Mouse (Mus musculus): Measurements from ENCODE around the gene Qrsl1. TPM values are rescaled to one million over a fixed set of nuclear protein-coding genes. Genes with fewer than 3 reads are reported as not detected.

The Qrsl1 gene
- polyA plus RNA-seq, 1 experiment from 2014 or later, result 29.3 TPM

DNA sequence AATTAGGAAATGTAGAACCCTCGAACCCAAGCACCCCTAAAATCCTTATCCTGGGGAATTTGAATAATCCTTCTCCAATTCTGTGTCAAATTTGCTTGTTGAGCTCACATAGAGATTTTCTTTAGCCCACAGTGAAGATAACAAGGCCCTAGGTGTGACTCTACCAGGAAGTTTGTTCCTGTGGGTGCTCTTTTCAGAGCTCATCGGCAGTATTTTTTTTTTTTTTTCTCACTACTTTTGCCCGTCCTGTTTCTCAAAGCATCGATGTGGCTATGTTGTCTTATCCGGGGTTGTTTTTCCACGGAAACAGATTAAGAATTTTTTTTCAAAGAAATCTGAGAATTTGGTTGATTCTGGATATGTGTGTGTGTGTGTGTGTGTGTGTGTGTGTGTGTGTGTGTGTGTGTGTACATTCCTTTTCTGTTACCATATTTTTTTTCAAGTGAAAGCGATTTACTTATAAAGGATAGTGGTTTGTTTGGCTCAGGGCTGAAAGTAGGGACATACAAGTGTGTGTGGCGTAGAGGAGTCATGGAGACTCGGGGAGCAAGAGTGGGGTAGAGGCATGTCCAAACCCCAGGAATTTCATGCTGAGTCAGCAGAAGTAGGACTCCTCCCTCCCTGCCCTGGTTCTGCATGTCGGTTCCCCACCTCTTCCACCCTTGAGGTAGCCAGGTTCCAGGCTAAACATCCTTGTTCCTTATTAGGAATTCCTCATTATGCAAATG is 73.4 kb downstream of the Qrsl1 start:
- no peak overlapping the region for H3K9ac ChIP-seq (replicated peaks)
- no peaks in the 10 kb centered on the region for H3K27me3 ChIP-seq
- H3K27ac ChIP-seq, result no peak overlapping the region
- H3K9me3 ChIP-seq, result peaks cover 4% of the 10 kb centered on the region; the same call in 1 of the 2 replicates
- H3K36me3 ChIP-seq, result no peaks in the 10 kb centered on the region
- peaks cover 13% of the 10 kb centered on the region for H3K4me1 ChIP-seq (replicated peaks)
- no peak overlapping the region for H3K4me3 ChIP-seq (replicated peaks)
- ATAC-seq (ENCODE audit: insufficient number of reproducible peaks, insufficient read depth, low FRiP score, low TSS enrichment, low read depth), result no peak
- H3K4me2 ChIP-seq, result no peak overlapping the region
- WGBS, result 91% methylated on average over 10 of the region's 10 CpGs

DNA sequence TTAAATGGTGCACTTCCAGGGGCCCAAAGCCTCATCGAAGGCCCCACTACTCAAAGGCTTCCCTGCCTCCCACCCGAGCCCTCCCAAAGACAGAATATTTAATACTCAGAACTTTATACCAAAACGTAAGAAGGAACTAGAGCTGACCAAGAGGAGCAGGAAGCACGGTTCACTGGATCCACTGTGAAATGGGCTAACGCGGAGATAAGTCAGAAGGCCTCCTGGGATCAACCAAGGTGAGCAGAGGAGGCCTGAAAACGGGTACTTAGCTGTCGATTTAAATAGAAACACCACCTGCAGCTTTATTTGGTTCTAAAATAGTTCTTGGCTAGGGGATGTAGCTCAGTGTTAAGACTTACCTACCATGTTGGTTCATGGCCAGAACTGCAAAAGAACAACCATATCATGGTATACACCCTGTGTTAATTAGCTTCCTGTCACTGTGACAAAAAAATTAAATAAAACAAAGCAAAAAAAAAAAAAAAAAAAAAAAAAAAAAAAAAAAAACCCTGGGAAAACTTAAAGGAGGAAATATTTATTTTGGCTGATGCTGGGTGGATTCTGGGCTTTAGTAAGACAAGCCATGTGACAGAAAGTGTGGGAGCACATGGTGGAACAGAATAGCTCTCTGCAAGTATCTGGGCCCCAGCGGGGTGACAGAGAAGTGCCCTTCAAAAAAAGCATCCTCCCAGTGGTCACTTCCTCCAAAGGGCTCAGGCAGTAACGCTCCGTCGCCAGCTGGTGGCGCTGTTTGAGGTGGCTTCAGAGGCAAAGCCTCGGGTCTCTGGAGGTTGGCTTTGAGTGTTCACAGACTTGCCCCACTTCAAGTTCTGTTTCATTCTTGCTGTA is 74.5 kb downstream of the Qrsl1 start:
- H3K4me3 ChIP-seq (replicated peaks), result no peak overlapping the region
- no peak overlapping the region for H3K4me2 ChIP-seq
- no peak overlapping the region for H3K9ac ChIP-seq (replicated peaks)
- H3K4me1 ChIP-seq (replicated peaks), result peaks cover 9% of the 10 kb centered on the region; the same call in 1 of the 2 replicates
- no peak overlapping the region for H3K27ac ChIP-seq
- no peak for ATAC-seq (ENCODE audit: insufficient number of reproducible peaks, insufficient read depth, low FRiP score, low TSS enrichment, low read depth)
- H3K27me3 ChIP-seq, result no peaks in the 10 kb centered on the region
- peaks cover 4% of the 10 kb centered on the region; the same call in 1 of the 2 replicates for H3K9me3 ChIP-seq
- H3K36me3 ChIP-seq, result no peaks in the 10 kb centered on the region
- 77% methylated on average over 14 of the region's 14 CpGs for WGBS

DNA sequence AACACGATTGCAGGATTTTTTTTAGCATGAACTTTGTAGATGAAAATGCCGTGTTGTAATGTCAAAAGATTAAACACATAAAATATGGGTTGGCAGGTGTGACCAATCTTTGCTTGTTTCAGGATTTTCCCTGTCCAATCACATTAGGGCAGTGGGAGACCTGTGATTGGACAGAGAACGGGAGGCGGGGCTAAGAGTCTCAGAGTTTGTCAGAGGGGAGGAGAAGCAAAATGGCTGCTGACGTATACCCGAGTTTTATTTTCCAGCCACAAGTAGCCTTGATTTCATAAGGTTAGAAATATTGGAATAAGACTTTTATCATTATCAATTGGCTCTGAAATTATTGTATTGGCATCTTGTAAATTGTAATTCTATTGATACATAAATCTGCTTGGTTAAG is 75.8 kb downstream of the Qrsl1 start:
- Histone ChIP-seq H3K36me3 (no peaks in the 10 kb centered on the region), H3K4me3 (replicated peaks) (no peak overlapping the region), H3K4me2 (no peak overlapping the region), H3K27ac (no peak overlapping the region), H3K9ac (replicated peaks) (no peak overlapping the region), H3K27me3 (no peaks in the 10 kb centered on the region), H3K4me1 (replicated peaks) (peaks cover 8% of the 10 kb centered on the region; the same call in 1 of the 2 replicates), H3K9me3 (peaks cover 4% of the 10 kb centered on the region; the same call in 1 of the 2 replicates)
- WGBS, result 93% methylated on average over 6 of the region's 6 CpGs
- ATAC-seq (ENCODE audit: insufficient number of reproducible peaks, insufficient read depth, low FRiP score, low TSS enrichment, low read depth), result no peak

DNA sequence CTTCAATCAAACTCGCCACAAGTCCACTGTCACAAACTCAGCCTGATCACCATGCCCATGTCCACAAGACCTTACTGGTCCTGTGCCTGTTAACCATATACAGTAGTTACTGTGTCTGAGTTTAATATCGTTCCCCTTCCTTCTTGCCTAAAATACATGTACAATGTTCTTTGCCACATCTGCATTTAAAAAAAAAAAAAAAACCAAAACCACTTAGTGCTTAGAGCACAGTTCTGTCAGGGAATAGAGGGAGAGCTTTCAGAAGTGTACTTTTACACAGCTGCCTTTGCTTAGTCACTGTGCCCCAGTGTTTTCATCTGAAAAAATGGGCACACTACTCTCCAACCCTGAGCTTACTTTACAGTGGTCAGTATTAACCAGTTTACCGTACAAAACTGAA is 76.8 kb downstream of the Qrsl1 start:
- Histone ChIP-seq H3K36me3 (no peaks in the 10 kb centered on the region), H3K4me3 (replicated peaks) (no peak overlapping the region), H3K27me3 (no peaks in the 10 kb centered on the region), H3K4me2 (no peak overlapping the region), H3K4me1 (replicated peaks) (no peaks in the 10 kb centered on the region), H3K9ac (replicated peaks) (no peak overlapping the region), H3K27ac (no peak overlapping the region), H3K9me3 (peaks cover 4% of the 10 kb centered on the region; the same call in 1 of the 2 replicates)
- no peak for ATAC-seq (ENCODE audit: insufficient number of reproducible peaks, insufficient read depth, low FRiP score, low TSS enrichment, low read depth)
- 95% methylated on average over 3 of the region's 3 CpGs for WGBS

Other genes starting within 250 kb of the Qrsl1 start
- gene Rtn4ip1, start 62 bp upstream of the Qrsl1 start, polyA plus RNA-seq (2016; fragmentation: Nextera tagmentation; extraction: Ambion mirVana), result 16.3 and 16.9 TPM in 2 replicates
- gene Crybg1, start 247.1 kb upstream of the Qrsl1 start, polyA plus RNA-seq (2016; fragmentation: Nextera tagmentation; extraction: Ambion mirVana), result 1.2 and 1.5 TPM in 2 replicates

Data from limb, embryonic 12.5 days (tissue).